Comparison of ENCODE assay signal across 17 mouse cellular contexts in the genomic region with DNA sequence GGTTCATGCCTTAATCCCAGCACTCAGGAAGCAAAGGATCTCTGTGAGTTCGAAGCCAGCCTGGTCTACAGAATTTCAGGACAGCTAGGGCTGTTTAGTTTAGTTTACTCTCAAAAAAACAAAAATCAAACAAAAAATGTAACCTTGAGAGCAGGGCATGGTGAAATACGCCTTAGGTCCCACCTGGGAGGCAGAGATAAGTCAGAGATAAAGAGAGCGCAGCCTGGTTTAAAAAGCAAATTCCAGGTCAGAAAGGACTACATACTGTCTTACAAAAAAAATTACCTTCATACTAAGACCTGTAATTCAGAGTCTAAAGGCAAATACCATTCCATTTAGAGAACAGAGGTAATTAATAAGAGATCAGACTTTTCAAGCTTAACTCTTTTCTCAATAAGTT. TPM values are rescaled to one million over a fixed set of nuclear protein-coding genes. Genes with fewer than 3 reads are reported as not detected.
"Had no signal": no experiment of that assay in that cellular context is flagged by ENCODE, and none has a peak within 500 bp of the region (broad histone marks: within the 10 kb centered on the region; RNA-seq: fewer than 3 reads in every experiment).

No protein-coding gene starts in this region.

- ATAC-seq: midbrain, embryonic 13.5 days; midbrain, embryonic 15.5 days had no signal

- H3K4me2 ChIP-seq: lung, embryonic 14.5 days; midbrain, embryonic 11.5 days; midbrain, embryonic 13.5 days; midbrain, embryonic 15.5 days; neural tube, embryonic 12.5 days had no signal

- H3K4me3 ChIP-seq: megakaryocyte, embryonic 14.5 days; midbrain, embryonic 13.5 days; midbrain, embryonic 15.5 days; neural tube, embryonic 12.5 days had no signal

- H3K36me3 ChIP-seq: midbrain, embryonic 13.5 days; midbrain, embryonic 15.5 days; neural tube, embryonic 12.5 days had no signal

- H3K9me3 ChIP-seq: megakaryocyte, embryonic 14.5 days; midbrain, embryonic 13.5 days; midbrain, embryonic 15.5 days; neural tube, embryonic 12.5 days had no signal

- H3K27me3 ChIP-seq: midbrain, embryonic 13.5 days; midbrain, embryonic 15.5 days; neural tube, embryonic 12.5 days had no signal

- H3K9ac ChIP-seq: lung, embryonic 14.5 days; midbrain, embryonic 13.5 days; midbrain, embryonic 15.5 days; neural tube, embryonic 12.5 days had no signal

- DNase-seq: lung, adult 18-20 months; lung, embryonic 14.5 days; lung, postnatal 14 days; lung, postnatal 36 days; right cerebral cortex, postnatal 25 days; right cerebral cortex, postnatal 4 days; spleen, adult 18-20 months; thymus, adult 18-20 months; thymus, postnatal 14 days; thymus, postnatal 36 days had no signal

- H3K27ac ChIP-seq: macrophage; midbrain, embryonic 13.5 days; midbrain, embryonic 15.5 days; neural tube, embryonic 12.5 days had no signal

RNA-seq across cellular contexts. Expression of a gene that starts 3.3 kb away (rescaled TPM):
- total RNA-seq: monocyte, adult 5-6 weeks had no signal
